Mouse (Mus musculus): ENCODE data around the gene Zfp593.
A peak's percentile ranks its signal among the peaks of the same experiment; 100 is the strongest.

Gene Zfp593

GRCm38 (mm10) chr4:134256407-134257197 lies 11.2 kb upstream of the Zfp593 start:
- DNase-seq (ENCODE audit: low spot score), result no peak

DNA sequence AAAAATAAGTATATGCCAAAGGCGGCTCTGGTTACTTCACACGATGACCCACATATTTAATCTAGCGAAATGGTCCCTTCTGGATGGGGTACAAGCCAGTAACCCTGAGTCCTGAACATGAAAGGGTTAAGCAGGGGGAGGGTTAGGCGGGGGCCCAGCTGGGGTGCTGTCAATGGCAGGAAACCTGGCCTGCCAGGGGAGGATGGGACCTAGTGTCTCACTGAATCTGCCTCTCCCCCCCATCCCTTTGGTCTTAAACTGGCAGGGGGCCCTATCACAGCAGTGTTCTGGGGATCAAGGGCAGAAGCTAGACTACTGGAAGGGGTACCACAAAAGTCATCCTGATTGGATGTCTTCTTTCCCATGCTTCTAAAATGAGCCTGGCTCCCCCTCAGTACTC lies 10.5 kb upstream of the Zfp593 start:
- DNase-seq (ENCODE audit: low spot score), result no peak

DNA sequence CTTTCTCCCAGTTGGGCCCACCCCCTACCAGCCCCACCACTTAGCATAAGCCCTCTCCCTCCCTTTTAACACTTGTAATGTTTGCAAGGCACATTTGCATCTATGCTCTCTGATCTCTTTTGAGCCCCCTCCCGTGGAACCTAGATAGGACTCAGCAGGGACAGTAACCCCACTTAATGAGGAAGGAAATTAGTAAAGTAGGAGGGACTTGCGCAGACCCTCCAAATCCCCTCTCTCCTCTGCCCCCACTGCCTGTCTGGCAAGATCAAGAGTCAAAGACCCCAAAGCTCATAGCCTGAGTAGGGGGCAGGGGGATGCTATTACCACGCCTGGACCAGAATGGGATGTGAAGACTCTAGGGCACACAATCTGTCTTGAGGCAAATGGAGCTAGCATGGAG lies 9.4 kb upstream of the Zfp593 start:
- DNase-seq (ENCODE audit: low spot score), result no peak

- DNase-seq (ENCODE audit: low spot score), result no peak
These were observed 8.4 kb upstream of the Zfp593 start, which contains the start of gene Grrp1 for GRCm38 (mm10) chr4:134253722-134254324. TSS of gene Grrp1 (minus strand) at chr4:134254106.

- DNase-seq (ENCODE audit: low spot score), result no peak
These were observed 7.7 kb upstream of the Zfp593 start for GRCm38 (mm10) chr4:134252911-134253721.

DNA sequence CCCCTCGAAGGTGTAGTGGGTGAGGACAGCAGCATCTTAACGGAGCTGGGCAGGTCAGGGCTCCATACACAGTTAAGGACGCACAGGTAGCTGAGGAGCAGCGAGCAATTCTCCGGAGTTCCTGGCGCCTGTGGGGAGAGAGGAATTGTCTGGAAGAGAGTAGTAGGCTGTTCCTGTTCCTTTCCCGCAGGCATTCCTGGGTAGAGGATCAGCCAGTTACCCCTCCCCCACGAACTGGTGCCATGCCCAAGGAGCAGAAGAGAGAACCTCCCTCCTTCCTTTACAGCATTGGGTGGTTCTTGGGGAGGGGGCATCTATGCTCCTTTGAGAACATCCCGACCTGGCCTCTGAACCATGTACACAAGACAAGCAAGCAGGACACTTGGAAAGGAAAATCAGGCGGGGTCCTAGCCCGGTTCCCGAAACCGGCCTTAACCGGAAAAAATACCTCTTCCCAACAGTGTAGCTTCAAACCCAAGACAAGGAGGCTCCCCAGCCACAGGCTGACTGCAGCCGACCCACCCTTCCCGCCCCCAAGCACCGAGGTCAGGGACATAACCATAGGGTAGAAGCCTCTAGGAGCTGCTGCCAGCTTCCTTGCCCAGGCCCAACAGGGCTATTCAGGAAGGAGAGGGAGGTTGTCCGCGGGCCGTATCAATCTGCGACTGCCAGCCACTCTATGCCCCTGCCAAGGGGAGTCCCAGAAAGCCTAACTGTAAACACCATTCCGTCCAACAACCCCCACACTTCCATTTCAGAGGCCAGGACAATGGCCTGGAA lies 6.9 kb upstream of the Zfp593 start:
- no peak for DNase-seq (ENCODE audit: low spot score)

- DNase-seq (ENCODE audit: low spot score), result no peak
These were observed 6.1 kb upstream of the Zfp593 start for GRCm38 (mm10) chr4:134251241-134252130.

- DNase-seq (ENCODE audit: low spot score), result no peak
These were observed 5.5 kb upstream of the Zfp593 start for GRCm38 (mm10) chr4:134250930-134251240.

- DNase-seq (ENCODE audit: low spot score), result no peak
These were observed 4.9 kb upstream of the Zfp593 start for GRCm38 (mm10) chr4:134250116-134250929.

DNA sequence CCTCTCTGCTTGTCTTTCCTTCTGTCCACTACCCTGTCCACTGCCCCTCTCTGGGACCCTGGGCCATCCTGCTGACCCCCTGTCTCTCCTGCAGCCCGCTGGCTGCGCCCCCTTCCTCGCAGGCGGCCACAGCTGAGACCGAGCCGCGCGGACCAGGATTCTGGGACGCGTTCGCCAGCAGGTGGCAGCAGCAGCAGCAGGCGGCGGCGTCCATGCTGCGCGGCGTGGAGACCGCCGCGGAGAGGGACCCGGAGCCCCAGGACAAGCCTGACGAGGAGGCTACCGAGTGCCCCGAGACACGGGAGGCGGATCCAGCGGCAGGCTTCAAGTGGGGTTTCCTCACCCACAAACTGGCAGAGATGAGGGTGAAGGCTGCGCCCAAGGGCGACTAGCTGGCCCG lies 4.3 kb upstream of the Zfp593 start:
- no peak for DNase-seq (ENCODE audit: low spot score)

DNA sequence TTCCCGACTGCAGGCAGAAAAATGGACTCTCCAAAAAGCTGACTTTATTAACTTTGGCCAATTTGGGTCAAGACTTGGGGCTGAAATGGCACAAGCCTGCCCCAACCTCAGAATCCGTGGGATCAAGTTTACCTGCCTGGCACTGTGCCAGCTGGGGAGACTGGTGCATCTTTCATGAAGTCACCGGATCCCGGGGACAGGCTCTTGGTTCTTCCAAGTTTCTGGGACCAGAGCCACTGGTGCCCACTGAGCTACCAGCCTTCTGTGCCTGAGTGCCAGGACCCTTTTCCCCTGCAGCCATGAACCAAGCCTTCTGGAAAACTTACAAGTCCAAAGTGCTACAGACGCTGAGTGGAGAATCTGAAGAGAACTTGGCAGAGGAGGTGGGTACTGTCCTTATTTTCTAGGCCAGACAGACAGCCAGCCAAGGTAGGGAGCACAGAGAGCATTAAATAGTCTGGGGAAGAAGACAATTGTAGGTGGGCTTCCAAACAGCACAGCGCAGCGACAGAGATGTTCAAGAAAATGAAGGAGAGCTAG lies 1.4 kb upstream of the Zfp593 start, which contains the start of gene Gm30191:
TSS of gene Gm30191 (plus strand) at position 217 of the 540 bp plus-strand sequence.
- no peak for DNase-seq (ENCODE audit: low spot score)

DNA sequence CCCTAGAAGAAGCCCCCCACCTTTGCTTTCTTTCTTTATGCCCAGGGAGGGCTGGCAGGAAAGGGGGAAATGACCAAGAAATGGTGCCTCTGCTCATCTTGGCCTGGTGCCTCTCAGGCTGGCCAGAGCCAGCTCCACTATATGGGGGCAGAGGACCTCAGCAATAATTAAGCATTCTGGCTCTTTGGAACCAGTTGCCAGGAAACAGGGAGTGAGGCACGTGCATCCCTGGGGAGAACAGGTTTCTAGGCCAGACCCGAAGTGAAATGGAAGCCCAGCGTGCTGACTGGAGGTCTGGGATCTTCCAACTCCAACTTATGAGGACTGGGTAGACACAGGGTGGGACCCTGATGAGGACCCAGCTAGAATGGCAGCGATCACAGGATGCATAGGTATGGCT lies 864 bp upstream of the Zfp593 start:
- DNase-seq (ENCODE audit: low spot score), result no peak

DNA sequence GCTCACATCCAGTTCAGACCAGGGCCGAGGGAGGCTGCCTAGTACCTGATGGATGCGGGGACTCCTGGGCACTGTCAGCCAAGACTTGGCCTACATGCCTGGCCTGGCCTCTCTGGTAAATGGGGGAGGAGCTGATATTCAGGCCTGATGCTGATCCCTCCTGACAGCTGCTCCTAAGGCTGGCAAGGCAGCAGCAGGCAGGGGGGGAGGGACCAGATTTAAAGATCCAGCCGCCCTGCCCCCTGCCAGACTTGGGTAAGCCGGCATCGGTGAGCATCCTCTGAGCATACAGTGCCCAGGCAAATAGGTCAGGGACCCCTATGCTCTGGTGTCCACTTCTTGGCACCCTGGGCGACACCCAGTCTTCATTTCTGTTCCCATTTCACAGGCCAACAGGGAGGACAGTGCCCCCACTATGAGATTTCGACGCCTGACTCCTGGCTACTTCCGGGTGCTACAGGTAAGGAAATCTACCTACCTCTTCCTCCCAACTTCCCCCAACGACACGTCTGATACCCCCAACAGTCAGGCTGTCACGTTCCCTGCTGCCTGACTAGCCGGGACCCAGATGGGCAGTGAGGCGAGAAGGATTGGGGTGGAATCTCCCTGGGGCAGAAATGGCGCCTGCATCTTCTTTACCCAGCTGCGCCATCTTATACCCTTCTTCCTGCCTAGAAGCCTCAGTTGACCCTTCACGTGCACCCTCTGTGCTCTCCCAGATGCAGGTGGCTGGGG lies 1.7 kb downstream of the Zfp593 start, which contains the start of gene E130218I03Rik:
TSS of gene E130218I03Rik (plus strand) at position 147 of the 735 bp plus-strand sequence.
- DNase-seq (ENCODE audit: low spot score), result no peak

GRCm38 (mm10) chr4:134238686-134239085 lies 6.7 kb downstream of the Zfp593 start:
- no peak for DNase-seq (ENCODE audit: low spot score)

GRCm38 (mm10) chr4:134238279-134238651 lies 7.1 kb downstream of the Zfp593 start, which contains the start of gene Cnksr1:
TSS of gene Cnksr1 (minus strand) at chr4:134238399.
- DNase-seq (ENCODE audit: low spot score), result peak; percentile 62

- no peak for DNase-seq (ENCODE audit: low spot score)
These were observed 7.7 kb downstream of the Zfp593 start for GRCm38 (mm10) chr4:134237582-134238278.

GRCm38 (mm10) chr4:134234876-134235275 lies 10.5 kb downstream of the Zfp593 start:
- DNase-seq (ENCODE audit: low spot score), result no peak

GRCm38 (mm10) chr4:134230431-134230830 lies 15.0 kb downstream of the Zfp593 start:
- DNase-seq (ENCODE audit: low spot score), result no peak
